Mouse (Mus musculus): ENCODE measurements around the gene Bckdk.
"Not testable (repeated sequence)": the region's sequence is repeated elsewhere in the genome, so short reads cannot be mapped to it uniquely, and the experiment has no call there.

Bckdk gene

GRCm38 (mm10) chr7:127931351-127932135, 27.7 kb downstream of the Bckdk start:
- DNase-seq (ENCODE audit: low spot score in 2 of 2), result no peak

GRCm38 (mm10) chr7:127932273-127933031, 28.6 kb downstream of the Bckdk start:
- DNase-seq (ENCODE audit: low spot score in 2 of 2), result no peak

GRCm38 (mm10) chr7:127934075-127934474, 30.2 kb downstream of the Bckdk start:
- DNase-seq (ENCODE audit: low spot score in 2 of 2), result no peak

- DNase-seq (ENCODE audit: low spot score in 2 of 2), result peak; percentile 96 to 97
Measured at GRCm38 (mm10) chr7:127935028-127935722, 31.3 kb downstream of the Bckdk start.

GRCm38 (mm10) chr7:127935748-127936159, 31.9 kb downstream of the Bckdk start:
- DNase-seq (ENCODE audit: low spot score in 2 of 2), result no peak

GRCm38 (mm10) chr7:127936216-127936884, 32.5 kb downstream of the Bckdk start:
- no peak for DNase-seq (ENCODE audit: low spot score in 2 of 2)

- DNase-seq (ENCODE audit: low spot score in 2 of 2), result not testable (repeated sequence)
Measured at GRCm38 (mm10) chr7:127942097-127942496, 38.2 kb downstream of the Bckdk start.

- no peak for DNase-seq (ENCODE audit: low spot score in 2 of 2)
Measured at GRCm38 (mm10) chr7:127944614-127945013, 40.7 kb downstream of the Bckdk start.

GRCm38 (mm10) chr7:127946470-127947023, 42.7 kb downstream of the Bckdk start, which contains the start of gene Prss36:
TSS of gene Prss36 (minus strand) at chr7:127946725.
- DNase-seq (ENCODE audit: low spot score in 2 of 2), result no peak

GRCm38 (mm10) chr7:127952864-127953581, 49.1 kb downstream of the Bckdk start:
- no peak for DNase-seq (ENCODE audit: low spot score in 2 of 2)

GRCm38 (mm10) chr7:127959364-127959763, 55.5 kb downstream of the Bckdk start:
- no peak for DNase-seq (ENCODE audit: low spot score in 2 of 2)
